Mouse (Mus musculus): ENCODE measurements around the gene Casc1.

Casc1 gene

DNA sequence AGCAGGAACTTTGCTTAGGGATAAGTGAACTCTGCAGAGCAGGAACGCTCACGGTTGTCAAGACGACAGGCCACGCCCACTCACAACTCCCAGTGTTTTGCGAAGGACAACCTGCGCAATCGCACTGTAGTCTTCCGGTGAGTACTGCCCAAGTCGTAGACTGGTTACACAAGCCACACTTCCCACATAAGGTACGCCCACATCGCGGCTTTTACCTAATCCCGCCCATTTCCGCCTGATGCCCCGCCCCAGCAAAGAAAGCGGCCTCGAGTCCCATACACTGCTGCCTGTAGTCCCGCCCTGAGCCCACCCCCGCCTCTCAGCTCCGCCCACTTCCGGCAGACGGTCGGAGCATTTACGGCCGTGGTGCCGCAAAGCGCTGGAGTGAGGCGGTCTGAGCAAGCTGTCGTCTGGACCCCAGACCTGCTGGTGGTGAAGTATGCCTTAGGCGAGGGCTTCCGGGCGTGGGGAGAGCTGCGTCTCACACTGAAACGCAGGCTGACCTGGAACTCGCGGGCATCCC, at the start of gene Casc1, which contains the start of gene Etfrf1:
TSS of gene Casc1 (minus strand) at position 190 of the 523 bp plus-strand sequence.
TSS of gene Etfrf1 (plus strand) at position 319 of the 523 bp plus-strand sequence.
- peak; percentile 98 to 100 for DNase-seq

DNA sequence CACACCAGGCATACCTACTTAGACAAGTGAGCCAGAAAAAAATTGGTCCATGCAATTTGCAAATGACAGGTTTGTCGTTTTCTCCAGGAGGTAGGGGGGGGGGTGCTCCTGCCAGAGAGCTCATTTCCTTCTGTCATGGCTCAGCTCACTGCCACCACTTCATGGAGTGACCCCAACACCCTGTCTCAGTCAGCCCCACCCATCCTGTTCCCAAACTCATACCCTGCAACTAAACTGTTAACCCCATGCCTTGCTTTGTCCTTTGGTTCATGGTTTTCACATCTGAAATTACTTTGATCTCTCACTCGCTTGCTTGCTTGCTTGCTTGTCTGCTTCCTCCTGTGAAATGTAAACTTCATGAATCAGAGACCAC, 45.9 kb upstream of the Casc1 start:
- DNase-seq = no peak

DNA sequence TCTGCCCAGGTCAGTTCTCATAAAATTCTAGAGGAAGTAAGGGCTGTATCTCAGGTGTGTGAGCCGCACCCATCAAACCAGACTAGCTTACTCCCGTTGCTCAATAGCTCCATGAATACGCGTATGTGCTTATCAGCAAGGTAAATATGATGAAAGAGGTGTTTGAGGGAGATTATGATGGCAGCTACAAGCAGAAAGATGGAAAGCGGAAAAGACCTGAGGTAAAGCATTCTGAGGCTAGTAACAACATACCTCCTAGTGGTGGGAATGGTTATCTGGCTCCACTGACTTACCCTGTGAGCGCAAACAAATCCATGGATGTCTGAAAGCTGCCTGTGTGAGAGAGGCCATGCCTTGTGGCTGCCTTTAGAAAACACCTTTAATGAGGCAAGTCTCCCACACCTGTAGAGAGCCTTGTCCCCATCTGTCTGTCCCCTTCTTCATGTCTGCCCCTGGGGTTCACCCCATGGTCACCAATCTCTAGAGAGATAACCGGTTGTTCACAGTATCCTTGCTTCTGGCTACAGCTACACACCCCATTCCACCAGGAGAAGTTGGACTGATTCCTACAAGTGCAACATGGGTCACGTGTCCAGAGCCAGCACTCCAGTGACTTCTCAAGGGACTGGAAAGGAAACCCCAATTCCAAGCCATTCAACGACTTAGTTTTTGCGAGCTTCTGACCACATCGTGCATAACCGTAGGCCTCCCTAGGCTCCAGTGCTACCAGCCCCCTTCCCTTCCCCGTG, 45.3 kb upstream of the Casc1 start:
- DNase-seq = no peak

DNA sequence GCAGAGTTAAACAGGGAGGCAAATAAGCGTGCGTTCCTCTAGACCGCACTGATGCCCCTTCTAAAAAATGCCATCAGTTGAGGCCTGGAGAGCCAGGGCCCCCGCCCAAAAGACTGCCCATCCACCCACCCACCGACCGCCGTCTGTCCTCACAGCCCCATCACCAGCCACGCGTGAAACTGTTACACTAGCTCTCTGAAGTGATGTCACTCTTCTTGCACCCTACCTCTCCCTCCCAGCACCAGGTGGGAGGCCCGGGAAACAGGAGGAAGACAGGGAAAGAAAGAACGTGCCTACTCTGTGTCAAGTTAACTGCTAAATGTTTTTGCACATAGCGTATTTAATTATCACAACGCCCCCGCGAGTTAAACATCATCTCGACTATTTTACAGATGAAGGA, 40.0 kb upstream of the Casc1 start:
- DNase-seq = peak in 1 of 2 experiments; percentile 14

DNA sequence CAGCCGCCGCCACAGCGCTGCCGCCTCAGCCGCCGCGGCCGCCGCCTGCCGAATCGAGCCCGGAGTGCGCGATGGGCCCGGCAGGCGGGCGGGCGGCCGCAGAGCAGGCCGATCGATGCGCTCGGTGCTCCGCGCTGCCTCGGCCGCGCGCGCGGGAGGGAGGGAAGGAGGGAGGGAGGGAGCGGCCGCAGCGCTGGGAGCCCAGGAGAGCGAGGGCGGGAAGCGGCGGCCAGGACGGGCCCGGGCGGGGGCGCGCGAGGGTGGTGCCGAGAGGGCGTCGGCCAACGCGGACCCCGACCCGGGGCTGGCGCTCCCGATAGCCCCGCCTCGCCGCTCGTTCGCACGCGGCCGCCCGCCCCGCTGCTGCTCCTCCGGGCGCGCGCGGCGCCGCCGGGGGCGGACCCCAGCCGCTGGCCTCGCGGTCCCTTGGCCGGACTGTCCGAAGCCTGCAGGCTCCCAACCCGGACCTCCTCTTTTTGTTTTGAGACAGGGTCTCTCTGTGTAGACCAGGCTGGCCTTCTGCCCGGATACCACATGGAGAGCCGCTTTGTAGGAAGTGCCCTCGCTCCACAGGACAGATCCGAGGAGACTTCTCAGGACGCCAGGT, 39.5 kb upstream of the Casc1 start, which contains the start of gene Kras:
TSS of gene Kras (minus strand) at position 55 of the 607 bp plus-strand sequence.
- peak; percentile 77 to 84 for DNase-seq

DNA sequence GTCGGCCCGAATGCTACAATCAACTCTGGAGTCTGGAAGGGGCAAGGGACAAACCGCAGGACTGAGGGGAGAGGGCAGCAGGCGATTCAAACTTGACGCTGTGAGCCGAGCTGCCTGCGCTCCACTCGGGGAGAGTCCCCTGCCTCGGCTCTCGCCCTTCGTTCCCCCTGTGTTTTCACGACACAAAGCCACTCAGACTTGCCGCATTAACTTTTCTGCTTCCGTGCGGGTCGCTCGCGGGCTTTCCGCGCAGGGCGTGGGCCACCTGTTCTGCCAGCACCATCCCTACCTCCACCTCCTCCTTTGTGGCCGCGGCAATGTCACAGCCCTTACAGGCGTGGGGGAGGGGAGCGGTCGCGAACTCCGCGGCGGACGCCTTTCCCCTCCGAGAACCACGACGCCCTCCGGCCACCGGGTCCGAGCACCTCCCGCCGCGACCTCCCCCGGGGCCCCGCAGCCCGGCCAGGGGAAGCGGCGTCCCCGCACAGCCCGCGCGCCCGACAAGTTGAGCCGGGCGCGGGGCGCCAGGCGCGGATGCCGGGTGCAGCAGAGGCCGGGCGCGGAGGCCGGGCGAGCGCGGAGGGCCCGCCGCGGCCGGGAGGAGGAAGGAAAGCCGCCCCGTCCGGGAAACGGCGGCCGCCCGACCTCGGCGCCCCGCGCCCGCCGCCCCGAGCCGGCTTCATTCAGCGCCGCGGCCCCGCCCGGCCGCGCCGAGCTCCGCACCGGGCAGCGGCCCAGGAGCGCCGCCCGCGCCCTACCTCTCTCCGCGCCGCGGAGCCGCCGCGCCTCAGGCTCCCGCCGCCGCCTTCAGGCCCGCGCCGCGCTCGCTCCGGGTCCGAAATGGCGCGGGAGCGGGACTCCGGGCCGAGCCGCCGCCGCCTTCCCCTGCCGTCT, 38.7 kb upstream of the Casc1 start:
- peak; percentile 58 to 69 for DNase-seq

DNA sequence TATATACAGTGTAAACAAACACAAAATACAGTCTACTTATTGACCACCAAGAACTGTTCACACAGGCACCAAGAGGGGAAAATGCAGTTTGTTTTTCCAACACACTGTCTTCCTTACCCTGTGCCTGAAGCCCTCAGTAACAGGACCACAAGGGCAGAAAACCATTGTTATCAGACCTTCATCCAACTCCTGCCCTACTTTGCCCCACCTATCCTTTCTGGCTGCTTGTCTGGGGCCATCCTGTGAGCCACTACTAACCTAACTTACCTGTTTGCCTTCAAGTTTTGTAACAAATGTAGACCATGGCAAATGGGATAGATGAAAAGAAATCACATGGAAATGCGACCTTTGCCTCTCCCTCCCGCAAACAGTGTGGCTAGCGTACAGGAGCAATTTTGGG, 37.1 kb upstream of the Casc1 start:
- no peak for DNase-seq

DNA sequence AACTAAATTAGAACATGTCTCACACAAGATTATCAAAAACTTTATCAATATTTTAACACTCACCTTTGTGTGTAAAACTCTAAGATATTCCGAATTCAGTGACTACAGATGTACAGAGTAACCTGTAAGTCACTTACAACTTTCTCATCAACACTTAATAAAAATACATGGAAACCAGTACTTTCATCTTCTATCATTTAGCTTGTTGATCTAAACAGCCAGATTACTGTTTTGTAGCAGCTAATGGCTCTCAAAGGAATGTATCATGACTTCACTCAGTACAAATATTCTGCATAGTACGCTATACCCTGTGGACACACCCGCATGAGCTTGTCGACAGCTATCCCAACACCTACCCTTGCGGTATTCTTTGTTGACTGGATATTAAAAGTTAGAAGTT, 36.0 kb upstream of the Casc1 start:
- DNase-seq = no peak

DNA sequence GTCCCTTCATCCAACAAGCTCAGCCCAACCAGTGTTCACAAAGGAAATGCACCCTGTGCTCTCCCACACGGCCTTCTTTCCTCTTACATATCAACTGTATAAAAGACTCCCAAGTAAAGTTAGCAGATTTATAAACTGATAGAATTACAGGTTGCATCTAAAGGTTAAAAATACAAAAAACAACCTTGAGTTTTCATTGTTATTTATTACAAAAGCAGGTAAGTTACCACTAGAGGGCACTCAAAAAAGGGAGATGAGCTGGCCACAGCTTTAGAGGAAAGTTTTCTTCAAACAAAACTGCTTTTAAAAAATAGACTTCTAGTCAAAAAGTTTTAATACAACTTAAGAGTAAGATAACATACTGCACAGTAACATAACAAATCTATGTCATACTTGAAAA, 31.7 kb upstream of the Casc1 start:
- no peak for DNase-seq

GRCm38 (mm10) chr6:145240285-145240684, 29.5 kb upstream of the Casc1 start:
- DNase-seq = no peak

- DNase-seq = no peak
Measured at GRCm38 (mm10) chr6:145237148-145237547, 26.3 kb upstream of the Casc1 start.

GRCm38 (mm10) chr6:145235367-145235766, 24.6 kb upstream of the Casc1 start:
- DNase-seq = no peak

GRCm38 (mm10) chr6:145234391-145234790, 23.6 kb upstream of the Casc1 start:
- no peak for DNase-seq

- no peak for DNase-seq
Measured at GRCm38 (mm10) chr6:145226296-145226695, 15.5 kb upstream of the Casc1 start.

DNA sequence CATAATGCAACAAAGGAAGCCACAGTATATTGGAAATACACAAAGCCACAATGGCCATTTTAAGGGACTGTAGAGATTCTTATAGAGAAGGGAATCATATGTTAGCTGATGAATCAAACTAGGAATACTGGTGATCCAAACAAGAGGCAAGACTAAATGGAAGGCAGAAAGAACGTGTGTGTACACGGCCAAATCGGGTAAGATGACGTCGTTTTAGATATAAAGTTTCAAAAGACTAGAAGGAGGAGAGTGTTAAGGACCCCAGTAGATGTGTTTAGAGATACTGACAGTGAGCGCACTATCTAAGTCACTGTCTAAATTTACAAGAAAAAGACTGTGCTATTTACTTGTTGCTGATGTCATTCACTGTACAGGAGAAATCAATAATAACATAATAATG, 13.4 kb upstream of the Casc1 start:
- no peak for DNase-seq

DNA sequence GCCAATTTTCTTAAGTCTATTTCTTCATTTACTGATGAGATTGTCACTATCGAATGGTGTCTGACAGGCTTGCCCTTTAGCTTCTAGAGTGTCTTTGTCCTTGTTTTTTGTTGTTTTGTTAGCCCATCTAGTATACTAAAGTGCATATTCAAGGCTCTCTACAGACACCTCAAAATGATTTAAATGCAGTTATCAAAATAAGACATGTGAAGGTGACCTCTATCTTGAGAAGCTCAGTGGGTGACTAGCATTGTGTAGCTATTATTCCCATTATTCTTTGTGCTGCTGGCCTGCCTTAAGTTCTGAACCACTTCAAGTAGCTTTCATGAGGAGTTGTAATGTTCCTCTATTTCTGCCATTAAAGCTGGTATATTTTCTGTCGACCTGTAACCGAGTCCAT, 5.0 kb upstream of the Casc1 start:
- DNase-seq = no peak

DNA sequence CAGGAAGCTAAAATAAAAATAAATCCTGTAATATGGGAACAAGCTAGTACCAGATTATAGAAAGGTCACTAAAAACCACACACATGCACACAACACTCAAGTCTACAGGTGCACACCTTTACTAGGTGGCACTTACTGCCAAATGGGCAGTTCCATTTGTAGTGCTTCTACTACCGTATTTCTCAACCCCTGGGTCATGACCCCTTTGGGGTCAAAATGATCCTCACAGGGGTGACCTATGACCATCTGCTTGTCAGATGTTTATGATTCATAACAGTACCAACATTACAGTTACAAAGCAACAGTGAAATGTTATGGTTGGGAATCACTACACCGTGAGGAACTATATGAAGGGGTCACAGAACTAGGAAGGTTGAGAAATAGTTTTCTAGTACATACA, 3.1 kb upstream of the Casc1 start:
- no peak for DNase-seq

- DNase-seq = no peak
Measured at GRCm38 (mm10) chr6:145211376-145212305, 836 bp upstream of the Casc1 start.

DNA sequence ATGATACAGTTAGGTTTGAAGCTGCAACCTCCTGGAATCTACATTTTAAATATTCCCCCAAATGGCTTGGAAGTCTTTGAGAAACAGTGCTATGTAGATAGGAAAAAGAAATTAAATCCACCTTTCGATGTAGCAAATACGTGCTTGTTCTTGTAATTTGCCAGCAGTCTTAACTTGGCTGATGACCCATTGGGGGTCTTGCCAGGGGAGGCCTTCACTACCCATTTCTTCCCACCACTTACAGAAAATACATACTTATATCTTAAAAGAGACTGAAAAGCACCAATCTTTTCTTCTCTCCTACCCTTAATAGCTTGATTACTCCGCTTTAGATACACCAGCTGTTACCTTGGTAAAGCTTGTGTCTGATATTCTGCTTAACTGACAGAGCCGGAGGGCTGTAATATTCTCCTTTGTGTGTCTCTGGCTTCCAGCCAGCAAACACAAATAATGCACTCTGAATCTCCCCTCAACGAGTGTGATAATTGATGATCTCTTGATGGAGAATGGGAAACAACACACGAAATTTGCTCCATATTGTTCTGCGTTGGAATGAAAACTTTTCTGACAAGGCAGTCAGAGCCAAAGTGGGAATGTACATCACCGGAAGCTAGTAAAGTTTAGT, 637 bp downstream of the Casc1 start:
- no peak for DNase-seq

GRCm38 (mm10) chr6:145205142-145205541, 5.7 kb downstream of the Casc1 start:
- DNase-seq = no peak

DNA sequence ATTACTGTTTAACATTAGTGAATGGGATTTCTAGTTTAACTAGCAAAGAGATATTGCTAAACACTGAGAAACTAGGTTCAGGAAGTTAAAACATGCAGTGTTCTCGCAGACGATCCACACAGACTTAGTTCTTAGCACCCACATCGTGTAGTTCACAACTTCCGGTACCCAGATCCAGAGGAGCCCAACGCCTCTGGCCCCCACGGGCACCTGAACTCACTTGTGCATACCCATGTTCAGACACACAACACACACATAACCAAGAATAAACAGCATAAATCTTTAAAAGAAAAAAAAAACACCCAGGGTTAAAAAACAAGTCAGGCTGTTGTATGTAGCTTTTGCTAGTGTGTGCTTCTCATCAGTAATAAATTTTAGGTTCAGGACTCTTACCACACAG, 6.4 kb downstream of the Casc1 start:
- DNase-seq = no peak

Data from thymus, adult 18-20 months (tissue).